Mouse (Mus musculus) embryonic facial prominence, embryonic 14.5 days (tissue): ENCODE measurements at regions not wholly inside any gene's neighbourhood (a gene's known extent, or its start where the extent isn't known, plus 50 kb on each side); places are given as distances from the start of the nearest gene placed in this dataset.

Experiments
- ATAC-seq: fragments of 200-750 bp; cut with Nextera tagmentation; 2 replicates; pipeline ENCODE4 v1.8.0; 2017; ENCODE audit warnings: low read depth, moderate number of reproducible peaks, moderate TSS enrichment
- DNase-seq: peaks from one replicate; pipeline ENCODE4 v3.0.0-alpha.2; 2015; ENCODE audit warnings: low spot score
- H3K27ac ChIP-seq: fragments of 300-500 bp; sonication (generic); replicated peaks from 2 replicates; pipeline ENCODE4 v1.5.1; 2014; ENCODE audit warnings: low read depth, mild to moderate bottlenecking, low read length, moderate library complexity
- H3K27me3 ChIP-seq: fragments of 300-500 bp; sonication (generic); replicated peaks from 2 replicates; pipeline ENCODE4 v1.6.1; 2014; ENCODE audit warnings: low read length; ENCODE audit not compliant: control insufficient read depth, insufficient read depth
- H3K36me3 ChIP-seq: fragments of 300-500 bp; sonication (generic); 2 replicates; pipeline ENCODE4 v1.6.1; 2014; ENCODE audit warnings: low read length, mixed read lengths; ENCODE audit not compliant: control insufficient read depth, insufficient read depth
- H3K4me1 ChIP-seq: fragments of 300-500 bp; sonication (generic); 2 replicates; pipeline ENCODE4 v1.6.1; 2014; ENCODE audit warnings: antibody characterized with exemption, low read length; ENCODE audit not compliant: control insufficient read depth, insufficient read depth
- H3K4me2 ChIP-seq: fragments of 300-500 bp; sonication (generic); 2 replicates; pipeline ENCODE4 v1.6.1; 2014; ENCODE audit warnings: low read depth, mild to moderate bottlenecking, low read length, moderate library complexity, mixed read lengths
- H3K4me3 ChIP-seq: fragments of 300-500 bp; sonication (generic); 2 replicates; pipeline ENCODE4 v1.5.1; 2014; ENCODE audit warnings: low read depth, mild to moderate bottlenecking, low read length
- H3K9ac ChIP-seq: fragments of 300-500 bp; sonication (generic); 2 replicates; pipeline ENCODE4 v1.6.1; 2014; ENCODE audit warnings: low read depth, mild to moderate bottlenecking, low read length, moderate library complexity, mixed read lengths
- H3K9me3 ChIP-seq: fragments of 300-500 bp; sonication (generic); 2 replicates; pipeline ENCODE4 v1.6.1; 2016; ENCODE audit warnings: low read length; ENCODE audit not compliant: control insufficient read depth
- WGBS: fragments of 180-500 bp; shearing (Covaris S2); extraction: QIAGEN DNeasy Blood & Tissue Kit; methylation state at CpG from one replicate; pipeline ENCODE4 v1.1.7; 2014; 5-methylcytosine and 5-hydroxymethylcytosine counted together

- Histone ChIP-seq H3K4me2 (no peak overlapping the region), H3K9ac (no peak overlapping the region), H3K36me3 (no peaks in the 10 kb centered on the region), H3K4me3 (no peak overlapping the region), H3K27ac (no peak overlapping the region), H3K4me1 (no peaks in the 10 kb centered on the region), H3K27me3 (no peaks in the 10 kb centered on the region), H3K9me3 (no peaks in the 10 kb centered on the region)
- no peak for ATAC-seq
- no peak for DNase-seq
- WGBS = 73% methylated on average over 1 of the region's 1 CpGs
Observed at GRCm38 (mm10) chr4:94356982-94357381, 199.4 kb upstream of the Gm10306 start.

GRCm38 (mm10) chr4:94360810-94361527 is 195.4 kb upstream of the Gm10306 start:
- no peaks in the 10 kb centered on the region for H3K4me1 ChIP-seq
- H3K9me3 ChIP-seq = no peaks in the 10 kb centered on the region
- no peak overlapping the region for H3K4me3 ChIP-seq
- no peaks in the 10 kb centered on the region for H3K36me3 ChIP-seq
- no peak overlapping the region for H3K27ac ChIP-seq
- WGBS = 69% methylated on average over 13 of the region's 13 CpGs
- no peak overlapping the region for H3K9ac ChIP-seq
- ATAC-seq (no peak), DNase-seq (no peak)
- H3K27me3 ChIP-seq = no peaks in the 10 kb centered on the region
- no peak overlapping the region for H3K4me2 ChIP-seq

GRCm38 (mm10) chr4:94361528-94362217 is 194.7 kb upstream of the Gm10306 start:
- 66% methylated on average over 12 of the region's 12 CpGs for WGBS
- Histone ChIP-seq H3K4me1 (no peaks in the 10 kb centered on the region), H3K27me3 (no peaks in the 10 kb centered on the region), H3K4me3 (no peak overlapping the region), H3K27ac (no peak overlapping the region), H3K9ac (no peak overlapping the region), H3K36me3 (no peaks in the 10 kb centered on the region), H3K4me2 (no peak overlapping the region), H3K9me3 (no peaks in the 10 kb centered on the region)
- ATAC-seq (no peak), DNase-seq (no peak)

GRCm38 (mm10) chr4:94365375-94365774 is 191.0 kb upstream of the Gm10306 start:
- Histone ChIP-seq H3K36me3 (no peaks in the 10 kb centered on the region), H3K9ac (no peak overlapping the region), H3K4me2 (no peak overlapping the region), H3K27ac (no peak overlapping the region), H3K4me1 (no peaks in the 10 kb centered on the region), H3K9me3 (no peaks in the 10 kb centered on the region), H3K27me3 (no peaks in the 10 kb centered on the region), H3K4me3 (no peak overlapping the region)
- ATAC-seq = no peak
- WGBS = 76% methylated on average over 4 of the region's 4 CpGs
- no peak for DNase-seq

GRCm38 (mm10) chr4:94367174-94367573 is 189.2 kb upstream of the Gm10306 start:
- Histone ChIP-seq H3K9me3 (no peaks in the 10 kb centered on the region), H3K27ac (no peak overlapping the region), H3K27me3 (no peaks in the 10 kb centered on the region), H3K36me3 (no peaks in the 10 kb centered on the region), H3K9ac (no peak overlapping the region), H3K4me3 (no peak overlapping the region), H3K4me1 (no peaks in the 10 kb centered on the region), H3K4me2 (no peak overlapping the region)
- no peak for DNase-seq
- ATAC-seq = no peak
- 89% methylated on average over 3 of the region's 3 CpGs for WGBS

GRCm38 (mm10) chr4:94370981-94371380 is 185.4 kb upstream of the Gm10306 start:
- Histone ChIP-seq H3K27ac (no peak overlapping the region), H3K4me3 (no peak overlapping the region), H3K27me3 (no peaks in the 10 kb centered on the region), H3K9ac (no peak overlapping the region), H3K9me3 (no peaks in the 10 kb centered on the region), H3K4me1 (no peaks in the 10 kb centered on the region), H3K4me2 (no peak overlapping the region), H3K36me3 (no peaks in the 10 kb centered on the region)
- ATAC-seq (no peak), DNase-seq (no peak)
- WGBS = 75% methylated on average over 6 of the region's 6 CpGs

GRCm38 (mm10) chr4:94376256-94376655 is 180.1 kb upstream of the Gm10306 start:
- WGBS = 91% methylated on average over 1 of the region's 1 CpGs

GRCm38 (mm10) chr4:94385703-94386102 is 170.6 kb upstream of the Gm10306 start:
- H3K4me1 ChIP-seq = no peaks in the 10 kb centered on the region
- no peak for DNase-seq
- H3K36me3 ChIP-seq = no peaks in the 10 kb centered on the region
- no peaks in the 10 kb centered on the region for H3K9me3 ChIP-seq
- no peak overlapping the region for H3K4me2 ChIP-seq
- no peak overlapping the region for H3K4me3 ChIP-seq
- H3K27ac ChIP-seq = no peak overlapping the region
- H3K27me3 ChIP-seq = no peaks in the 10 kb centered on the region
- 46% methylated on average over 7 of the region's 7 CpGs for WGBS
- H3K9ac ChIP-seq = no peak overlapping the region
- ATAC-seq = no peak

More at GRCm38 (mm10) chr4:94376256-94376655, 180.1 kb upstream of the Gm10306 start:
- Histone ChIP-seq H3K4me3 (no peak overlapping the region), H3K9me3 (no peaks in the 10 kb centered on the region), H3K4me1 (no peaks in the 10 kb centered on the region), H3K36me3 (no peaks in the 10 kb centered on the region), H3K27ac (no peak overlapping the region), H3K9ac (no peak overlapping the region), H3K27me3 (no peaks in the 10 kb centered on the region), H3K4me2 (no peak overlapping the region)
- DNase-seq (no peak), ATAC-seq (no peak)

GRCm38 (mm10) chr4:94388317-94388716 is 168.0 kb upstream of the Gm10306 start:
- no peak overlapping the region for H3K27ac ChIP-seq
- no peaks in the 10 kb centered on the region for H3K36me3 ChIP-seq
- WGBS = 51% methylated on average over 2 of the region's 2 CpGs
- H3K27me3 ChIP-seq = no peaks in the 10 kb centered on the region
- no peak for ATAC-seq
- H3K4me1 ChIP-seq = no peaks in the 10 kb centered on the region
- no peak overlapping the region for H3K4me3 ChIP-seq
- no peak overlapping the region for H3K4me2 ChIP-seq
- H3K9me3 ChIP-seq = no peaks in the 10 kb centered on the region
- no peak overlapping the region for H3K9ac ChIP-seq
- no peak for DNase-seq
